9 mouse cellular contexts compared by ENCODE assay signal in genomic region chr19:16372752-16373486, GRCm38 (mm10).
DNase-seq lines count a peak whose midpoint lies in the region; ATAC-seq and TF ChIP-seq lines count a peak whose summit lies in the region.
"Had no signal": no experiment of that assay in that cellular context is flagged by ENCODE, and none has a peak within 500 bp of the region (broad histone marks: within the 10 kb centered on the region; RNA-seq: fewer than 3 reads in every experiment).

No protein-coding gene starts in this region.

- TF ChIP-seq POLR2A in bone marrow macrophage, adult 2 months (IDR thresholded peaks at IDR 0.05; ENCODE audit: borderline replicate concordance, low read depth, low read length): no peak

- H3K4me2 ChIP-seq in heart, embryonic 11.5 days: no peak overlapping the region
- H3K4me2 ChIP-seq in stomach, embryonic 16.5 days (ENCODE audit: low read depth, low read length): no peak overlapping the region

- H3K9me3 ChIP-seq in heart, embryonic 11.5 days (replicated peaks; ENCODE audit: control insufficient read depth, low read length): no peaks in the 10 kb centered on the region
- no peaks in the 10 kb centered on the region for H3K9me3 ChIP-seq in stomach, embryonic 16.5 days (replicated peaks; ENCODE audit: control insufficient read depth, low read length)

- DNase-seq in heart, adult 9 months (ENCODE audit: low spot score in 2 of 2): peak; percentile 13 to 51
- DNase-seq in heart, postnatal 25 days (ENCODE audit: low spot score): peak; percentile 7
- peak; percentile 47 for DNase-seq in lung, postnatal 25 days (ENCODE audit: low spot score)
- DNase-seq in urinary bladder, adult 18-20 months (ENCODE audit: low spot score in 2 of 2): no peak
- no peak for DNase-seq in adrenal gland, adult 8-10 months

- peaks cover 16% of the 10 kb centered on the region; the same call in 1 of the 2 replicates for H3K4me1 ChIP-seq in heart, embryonic 11.5 days (ENCODE audit: control insufficient read depth, insufficient read depth, low read length)
- peaks cover 47% of the 10 kb centered on the region for H3K4me1 ChIP-seq in bone marrow macrophage, adult 2 months (ENCODE audit: control insufficient read depth, insufficient read depth, low read length)
- peaks cover 7% of the 10 kb centered on the region; the same call in 1 of the 2 replicates for H3K4me1 ChIP-seq in stomach, embryonic 16.5 days (ENCODE audit: control insufficient read depth, insufficient read depth, low read length)

- no peak overlapping the region; the same call in 1 of the 2 replicates for H3K27ac ChIP-seq in heart, embryonic 11.5 days (ENCODE audit: low read depth, low read length)
- peak overlapping the region; percentile 15; the same call in 1 of the 2 replicates for H3K27ac ChIP-seq in bone marrow macrophage, adult 2 months (ENCODE audit: insufficient read depth, low read depth, low read length)
- no peak overlapping the region for H3K27ac ChIP-seq in stomach, embryonic 16.5 days (ENCODE audit: low read length)

- no peak overlapping the region for H3K4me3 ChIP-seq in heart, embryonic 11.5 days (ENCODE audit: low read depth, low read length)
- H3K4me3 ChIP-seq in bone marrow macrophage, adult 2 months (ENCODE audit: insufficient read depth, low read length): no peak overlapping the region
- no peak overlapping the region for H3K4me3 ChIP-seq in stomach, embryonic 16.5 days (replicated peaks; ENCODE audit: low read length)
- H3K4me3 ChIP-seq: erythroblast, embryonic 14.5 days had no signal

- intact Hi-C loops in heart, postnatal 25 days (cut with DNase I): no loop called here

- H3K9ac ChIP-seq in heart, embryonic 11.5 days (ENCODE audit: low read depth, low read length): no peak overlapping the region
- H3K9ac ChIP-seq in stomach, embryonic 16.5 days (ENCODE audit: low read length): no peak overlapping the region

- H3K36me3 ChIP-seq in heart, embryonic 11.5 days (ENCODE audit: control insufficient read depth, insufficient read depth, low read length): no peaks in the 10 kb centered on the region
- H3K36me3 ChIP-seq in stomach, embryonic 16.5 days (ENCODE audit: control insufficient read depth, insufficient read depth, low read length): no peaks in the 10 kb centered on the region

- WGBS in heart, embryonic 11.5 days (ENCODE audit: insufficient replicate concordance): 75% methylated on average over 9 of the region's 9 CpGs
- WGBS in stomach, embryonic 16.5 days: 65% methylated on average over 9 of the region's 9 CpGs

- TF ChIP-seq CTCF in bone marrow macrophage, adult 2 months (IDR thresholded peaks at IDR 0.05; ENCODE audit: low read depth, low read length): no peak

- no peaks in the 10 kb centered on the region for H3K27me3 ChIP-seq in heart, embryonic 11.5 days (ENCODE audit: control insufficient read depth, insufficient read depth, low read length)
- H3K27me3 ChIP-seq in stomach, embryonic 16.5 days (ENCODE audit: control insufficient read depth, insufficient read depth, low read length): no peaks in the 10 kb centered on the region

- no peak for ATAC-seq in heart, embryonic 11.5 days (replicated peaks; ENCODE audit: insufficient number of reproducible peaks, low FRiP score, low TSS enrichment)
- 0 out of 2 replicates have a peak, but pooled peaks have one; percentile 21 for ATAC-seq in stomach, embryonic 16.5 days (ENCODE audit: insufficient read depth, low FRiP score)

Comparison
In these comparisons a context has a peak if more than half of its experiments do, and no peak if none do; other contexts are left out.
1. DNase-seq: peak in heart, adult 9 months (2 of 2), heart, postnatal 25 days (single experiment) and lung, postnatal 25 days (single experiment); none in urinary bladder, adult 18-20 months (0 of 2) and adrenal gland, adult 8-10 months (single experiment).